Mouse (Mus musculus) retina, embryonic 14.5 days (tissue): Measurements from ENCODE around the gene Galnt16.
A peak's percentile ranks its signal among the peaks of the same experiment; 100 is the strongest.

ENCODE experiments used
- DNase-seq: peaks from one replicate; pipeline ENCODE4 v3.0.0-alpha.2; 2015; ENCODE audit warnings: low spot score

Galnt16 gene

GRCm38 (mm10) chr12:80668391-80668790, 150.3 kb downstream of the Galnt16 start:
- no peak for DNase-seq

GRCm38 (mm10) chr12:80673170-80673569, 155.1 kb downstream of the Galnt16 start:
- DNase-seq, result peak; percentile 77
